38 mouse cellular contexts compared by ENCODE assay signal in the genomic region with DNA sequence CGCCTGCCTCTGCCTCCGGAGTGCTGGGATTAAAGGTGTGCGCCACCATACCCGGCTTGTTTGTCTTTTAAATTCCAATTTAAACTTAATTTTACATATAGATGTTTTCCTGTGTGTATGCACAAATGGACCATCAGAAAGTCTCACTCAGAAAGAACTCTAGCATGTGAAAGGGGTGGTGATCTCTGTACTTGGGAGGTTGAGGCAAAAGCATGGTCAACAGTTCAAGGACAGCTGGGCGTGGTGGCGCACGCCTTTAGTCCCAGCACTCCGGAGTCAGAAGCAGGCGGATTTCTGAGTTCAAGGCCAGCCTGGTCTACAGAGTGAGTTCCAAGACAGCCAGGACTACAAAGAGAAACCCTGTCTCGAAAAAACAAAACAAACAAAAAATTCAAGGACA. TPM values are rescaled to one million over a fixed set of nuclear protein-coding genes. Genes with fewer than 3 reads are reported as not detected.
"Had no signal": no experiment of that assay in that cellular context is flagged by ENCODE, and none has a peak within 500 bp of the region (broad histone marks: within the 10 kb centered on the region; RNA-seq: fewer than 3 reads in every experiment).

No protein-coding gene starts in this region.

RNA-seq across cellular contexts. Expression of gene Dppa2, which starts 5.2 kb away (rescaled TPM):
- total RNA-seq: left cerebral cortex, postnatal 14 days; left cerebral cortex, postnatal 25 days; left cerebral cortex, postnatal 36 days; left cerebral cortex, postnatal 4 days; liver, adult 2 months; megakaryocyte progenitor cell, adult 5-6 weeks; megakaryocyte, adult 5-6 weeks; megakaryocyte-erythroid progenitor cell, adult 5-6 weeks; midbrain, postnatal 0 days; monocyte, adult 5-6 weeks had no signal
- polyA plus RNA-seq: limb, embryonic 10.5 days; limb, embryonic 11.5 days; limb, embryonic 12.5 days; limb, embryonic 13.5 days; limb, embryonic 15.5 days; liver, adult 2 months; liver, embryonic 12.5 days; liver, embryonic 13.5 days; liver, embryonic 14.5 days; liver, embryonic 15.5 days; liver, embryonic 16.5 days; liver, postnatal 0 days; lung, adult 2 months; macrophage; midbrain, embryonic 10.5 days; midbrain, embryonic 11.5 days; midbrain, embryonic 12.5 days; midbrain, embryonic 13.5 days; midbrain, embryonic 14.5 days; midbrain, embryonic 15.5 days; midbrain, embryonic 16.5 days; midbrain, postnatal 0 days; neural tube, embryonic 11.5 days; neural tube, embryonic 12.5 days; neural tube, embryonic 13.5 days had no signal

RNA-seq across cellular contexts. Expression of gene Dppa4, which starts 25.4 kb away (rescaled TPM):
- total RNA-seq: left cerebral cortex, postnatal 14 days; left cerebral cortex, postnatal 25 days; left cerebral cortex, postnatal 36 days; left cerebral cortex, postnatal 4 days; liver, adult 2 months; megakaryocyte progenitor cell, adult 5-6 weeks; megakaryocyte, adult 5-6 weeks; megakaryocyte-erythroid progenitor cell, adult 5-6 weeks; midbrain, postnatal 0 days; monocyte, adult 5-6 weeks had no signal
- polyA plus RNA-seq: limb, embryonic 10.5 days; limb, embryonic 11.5 days; limb, embryonic 12.5 days; limb, embryonic 13.5 days; limb, embryonic 14.5 days; limb, embryonic 15.5 days; liver, adult 2 months; liver, embryonic 14.5 days; liver, embryonic 15.5 days; liver, embryonic 16.5 days; liver, postnatal 0 days; lung, adult 2 months; lung, embryonic 14.5 days; lung, embryonic 15.5 days; lung, embryonic 16.5 days; lung, postnatal 0 days; macrophage; midbrain, embryonic 10.5 days; midbrain, embryonic 11.5 days; midbrain, embryonic 12.5 days; midbrain, embryonic 13.5 days; midbrain, embryonic 14.5 days; midbrain, embryonic 15.5 days; midbrain, embryonic 16.5 days; midbrain, postnatal 0 days; neural tube, embryonic 11.5 days; neural tube, embryonic 12.5 days; neural tube, embryonic 13.5 days had no signal
